Mouse (Mus musculus) fat pad, adult 2 months (tissue): ENCODE data around the gene Gmfb.
"Not testable (repeated sequence)": the region's sequence is repeated elsewhere in the genome, so short reads cannot be mapped to it uniquely, and the experiment has no call there.

Experiments used
- DNase-seq: peaks from one replicate; pipeline ENCODE4 v3.0.0-alpha.2; 2011; ENCODE audit warnings: low read depth, low spot score; ENCODE audit errors: extremely low read depth

Gene Gmfb

DNA sequence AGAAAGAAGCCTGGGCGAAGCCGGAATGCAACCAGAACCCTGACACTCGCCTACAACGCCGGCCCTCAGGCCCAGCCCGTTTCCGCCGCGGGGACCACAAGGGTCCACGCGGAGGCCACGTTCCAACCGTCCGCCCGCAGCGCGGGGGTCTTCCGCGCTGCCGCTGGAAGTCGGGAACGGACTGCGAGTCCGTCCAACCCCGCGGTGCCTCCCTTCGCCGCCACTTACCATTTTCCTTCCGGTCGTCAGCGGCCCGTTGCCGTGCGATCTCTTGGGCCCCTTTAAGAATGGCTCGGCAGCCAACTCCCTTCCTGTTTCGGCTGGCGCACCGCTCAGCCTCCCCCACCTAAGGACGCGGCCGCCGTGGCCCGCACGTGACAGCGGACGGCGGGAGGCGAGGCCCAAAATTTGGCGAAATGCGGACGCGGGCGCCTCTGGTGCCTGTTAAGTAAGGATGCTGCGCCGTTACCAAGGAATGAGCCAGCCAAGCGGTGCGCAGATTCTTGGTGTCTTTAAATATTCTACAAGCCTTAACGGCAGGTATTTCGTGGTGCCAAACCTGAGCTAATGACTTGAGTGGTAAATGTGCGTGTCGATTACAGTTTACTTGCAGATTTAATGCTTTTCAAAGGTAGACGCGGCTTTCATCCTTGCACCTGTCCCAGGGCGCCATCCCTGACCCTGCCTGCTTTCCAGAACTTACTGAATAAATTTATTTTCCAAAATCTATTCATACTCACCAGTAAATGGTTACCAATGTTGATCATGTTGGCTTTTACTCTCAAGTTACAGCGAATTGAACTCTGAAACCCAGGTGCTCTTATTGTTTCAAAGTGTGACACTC lies at the start of gene Gmfb:
TSS of gene Gmfb (minus strand) at position 370 of the 844 bp plus-strand sequence.
- DNase-seq: peak; percentile 28

DNA sequence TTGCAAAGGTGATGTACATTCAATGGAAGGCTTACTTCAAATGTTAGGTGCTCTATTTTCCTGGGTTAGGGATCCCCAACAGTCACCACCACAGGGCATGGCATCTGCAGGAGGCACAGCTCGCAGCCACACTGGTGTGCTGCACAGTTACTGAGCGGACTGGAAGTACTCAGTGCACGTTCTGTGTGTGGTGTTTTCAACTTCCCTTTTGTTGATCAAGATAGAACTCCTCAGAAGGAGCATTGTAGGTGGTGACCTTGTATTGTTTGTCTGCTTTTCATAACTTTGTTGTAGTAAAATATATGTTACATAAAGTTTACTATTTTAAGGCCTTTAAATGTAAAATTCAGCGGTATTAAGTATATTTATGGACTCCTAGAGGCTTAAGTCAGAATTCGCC lies 40.9 kb upstream of the Gmfb start:
- no peak for DNase-seq

DNA sequence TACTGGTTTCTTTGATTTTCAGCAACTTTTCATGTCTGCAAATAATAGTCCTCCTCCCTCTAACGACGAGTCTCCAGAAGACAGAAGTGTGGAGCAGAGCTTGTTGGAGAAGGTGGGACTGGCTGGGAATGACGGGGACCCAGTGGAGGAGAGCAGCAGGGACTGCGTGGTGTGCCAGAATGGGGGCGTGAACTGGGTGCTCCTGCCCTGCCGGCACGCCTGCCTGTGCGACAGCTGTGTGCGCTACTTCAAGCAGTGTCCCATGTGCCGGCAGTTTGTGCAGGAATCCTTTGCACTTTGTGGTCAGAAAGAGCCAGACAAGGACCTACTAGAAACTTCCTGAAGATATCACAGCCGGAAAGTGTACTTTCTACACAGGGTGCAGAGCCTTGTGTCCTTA lies 31.6 kb upstream of the Gmfb start:
- DNase-seq: no peak

DNA sequence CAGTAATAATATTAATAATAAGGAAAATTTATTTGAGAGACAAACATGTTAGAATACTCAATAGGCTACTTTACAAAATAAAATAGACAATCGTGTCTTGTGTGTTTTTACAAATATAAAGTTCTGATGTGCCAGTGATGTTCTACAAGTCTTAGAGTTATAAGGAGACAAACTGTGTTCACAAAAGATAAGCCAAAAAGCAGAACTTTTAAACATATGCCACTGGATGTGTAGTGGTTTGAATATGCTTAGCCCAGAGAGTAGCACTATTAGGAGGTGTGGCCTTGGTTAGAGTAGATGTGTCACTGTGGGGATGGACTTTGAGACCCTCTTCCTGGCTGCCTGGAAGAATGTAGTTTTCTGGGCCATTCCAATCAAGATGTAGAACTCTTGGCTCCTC lies 27.7 kb upstream of the Gmfb start:
- no peak for DNase-seq

DNA sequence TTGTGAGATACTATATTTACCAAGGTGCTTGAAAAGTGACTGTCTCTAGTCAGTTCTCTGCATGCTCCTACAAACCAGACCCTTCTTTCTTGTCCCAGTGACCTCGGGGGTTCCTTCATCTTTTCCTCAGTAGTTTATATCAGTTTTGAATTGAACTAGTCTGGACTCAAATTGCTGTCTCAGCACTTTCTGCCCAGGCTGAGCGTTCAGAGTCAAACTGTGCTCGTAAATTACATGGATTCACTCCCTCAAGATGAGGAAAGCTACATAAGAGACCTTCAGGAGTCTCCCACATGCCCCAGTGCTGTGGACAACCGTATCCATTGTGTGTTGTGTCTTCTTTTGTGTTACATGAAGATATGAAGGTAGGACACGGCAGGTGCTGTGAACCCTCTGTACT lies 26.7 kb upstream of the Gmfb start:
- DNase-seq: no peak

DNA sequence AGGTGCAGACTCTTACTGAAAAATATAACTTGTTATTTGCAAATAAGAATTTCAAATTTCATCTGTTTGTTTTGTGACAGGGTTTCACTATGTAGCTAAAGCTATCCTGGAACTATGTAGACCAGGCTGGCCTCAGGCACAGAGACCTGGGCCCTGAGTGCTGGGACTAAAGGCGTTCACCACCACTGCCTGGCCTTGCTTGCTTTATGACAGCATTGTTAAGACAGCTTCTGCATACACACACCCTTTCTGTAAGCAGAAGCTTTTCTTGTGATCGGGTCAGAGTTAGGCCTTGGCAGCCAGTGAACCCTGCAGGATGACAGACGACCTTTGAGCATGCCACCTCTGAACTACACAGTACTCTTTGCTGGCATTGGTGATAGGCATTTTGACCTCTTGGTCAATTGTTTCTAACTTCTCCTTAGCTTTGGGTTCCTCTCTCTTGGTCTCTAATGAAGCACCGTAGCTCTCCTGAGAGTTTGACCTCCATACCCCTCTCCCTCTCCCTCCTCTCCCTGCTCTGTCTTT lies 26.1 kb upstream of the Gmfb start:
- DNase-seq: no peak

DNA sequence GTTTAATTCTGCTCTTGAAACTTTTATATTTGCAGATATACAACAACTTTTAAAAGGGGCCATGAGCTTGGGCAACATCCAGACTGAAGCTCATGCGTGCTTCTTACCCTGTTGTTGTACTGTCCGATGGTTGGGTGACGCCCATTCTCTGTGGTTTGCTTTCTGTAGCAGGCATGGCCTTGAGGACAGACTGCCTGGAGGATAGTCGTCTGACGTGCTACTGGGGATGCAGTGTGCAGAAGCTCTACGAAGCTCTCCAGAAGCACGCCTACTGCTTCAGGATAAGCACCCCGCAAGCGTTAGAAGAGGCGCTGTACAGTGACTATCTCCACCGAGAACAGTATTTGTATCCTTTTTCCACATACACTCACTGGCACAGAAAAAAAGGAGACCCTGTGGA lies 23.7 kb upstream of the Gmfb start:
- no peak for DNase-seq

DNA sequence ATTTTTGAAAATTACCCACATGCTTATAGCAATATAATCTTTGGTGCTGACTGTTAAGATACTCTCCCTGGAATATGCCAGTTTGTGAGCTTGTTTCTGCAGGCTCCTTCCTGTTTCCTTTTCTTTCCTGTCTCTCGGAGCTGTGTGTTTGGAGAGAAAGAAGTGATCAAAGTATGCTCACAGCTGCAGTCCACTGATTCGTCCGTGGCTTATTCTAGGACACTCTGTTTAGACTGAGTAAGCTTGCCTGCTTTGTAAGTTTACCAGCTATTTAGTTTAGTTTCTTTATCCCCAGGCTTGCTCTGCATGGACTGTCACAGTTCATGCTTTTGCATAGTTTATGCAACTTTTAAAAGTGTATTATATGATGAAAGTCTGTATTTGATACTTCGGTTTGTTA lies 17.3 kb upstream of the Gmfb start:
- no peak for DNase-seq

DNA sequence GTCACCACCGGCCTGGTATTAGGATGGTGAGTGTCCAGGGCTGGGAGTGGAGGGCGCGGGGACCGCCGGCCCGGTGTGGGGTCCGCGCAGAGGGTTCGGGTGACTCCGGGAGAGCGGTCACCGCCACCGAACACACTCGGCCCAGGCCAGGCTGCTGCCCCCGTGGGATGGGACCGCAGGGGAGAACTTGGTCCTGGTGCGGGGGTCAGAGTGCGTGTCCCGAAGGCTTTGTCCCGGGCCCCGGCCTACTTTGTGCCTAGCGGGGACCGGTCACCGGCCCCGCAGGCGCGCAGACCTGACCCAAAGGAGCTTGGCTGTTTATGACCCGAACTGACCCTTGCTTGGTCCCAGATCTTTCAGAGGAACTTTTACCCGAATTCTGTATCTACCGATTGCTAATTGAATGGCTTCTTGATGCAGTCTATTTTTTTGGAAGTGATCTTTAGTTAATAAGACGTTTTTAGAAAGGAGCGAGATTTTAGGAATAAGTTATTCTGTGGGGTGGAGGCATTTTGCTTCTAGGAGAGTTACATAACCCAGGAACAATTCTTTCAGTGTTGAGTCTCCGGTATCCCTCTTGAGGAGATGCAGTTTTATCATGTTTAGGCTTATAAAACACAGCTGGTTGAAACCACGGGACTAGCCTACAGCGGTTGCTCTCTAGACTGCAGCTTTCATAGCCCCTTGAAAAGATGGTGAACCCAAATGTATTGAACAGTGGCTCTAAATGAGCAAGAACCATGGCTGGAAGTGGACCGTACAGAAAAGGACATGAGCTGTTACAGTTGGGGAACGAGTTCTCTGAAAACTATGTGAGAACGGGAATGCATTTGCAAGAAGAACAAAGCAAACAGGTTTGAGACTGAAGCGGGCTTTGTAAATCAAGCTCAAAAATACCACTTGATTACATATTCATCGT lies 10.6 kb upstream of the Gmfb start:
- DNase-seq: no peak

DNA sequence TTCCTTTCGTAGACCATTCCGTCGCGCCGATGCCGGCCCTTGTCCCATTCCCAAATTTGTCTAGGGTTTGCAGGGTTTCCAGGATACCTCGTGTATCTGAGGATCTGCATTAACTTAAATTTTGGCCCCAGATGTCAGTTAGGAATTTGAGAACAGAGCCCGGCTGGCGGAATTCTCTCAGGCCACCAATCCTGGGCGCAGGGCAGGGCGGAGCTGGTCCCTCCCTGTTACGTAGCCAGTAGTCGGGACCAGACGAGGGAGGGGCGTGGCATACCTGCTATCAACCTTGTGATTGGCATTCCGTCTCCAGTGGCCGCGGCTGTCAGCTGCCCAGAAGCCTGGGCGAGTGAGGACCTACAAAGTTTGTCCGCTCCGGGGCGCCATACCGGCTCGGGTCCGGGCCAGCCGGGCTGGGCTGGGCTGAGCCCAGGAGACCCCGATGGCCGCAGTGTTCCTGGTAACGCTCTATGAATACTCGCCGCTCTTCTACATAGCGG lies 9.8 kb upstream of the Gmfb start, which contains the start of gene Cgrrf1:
TSS of gene Cgrrf1 (plus strand) at position 289 of the 497 bp plus-strand sequence.
- peak; percentile 58 for DNase-seq

DNA sequence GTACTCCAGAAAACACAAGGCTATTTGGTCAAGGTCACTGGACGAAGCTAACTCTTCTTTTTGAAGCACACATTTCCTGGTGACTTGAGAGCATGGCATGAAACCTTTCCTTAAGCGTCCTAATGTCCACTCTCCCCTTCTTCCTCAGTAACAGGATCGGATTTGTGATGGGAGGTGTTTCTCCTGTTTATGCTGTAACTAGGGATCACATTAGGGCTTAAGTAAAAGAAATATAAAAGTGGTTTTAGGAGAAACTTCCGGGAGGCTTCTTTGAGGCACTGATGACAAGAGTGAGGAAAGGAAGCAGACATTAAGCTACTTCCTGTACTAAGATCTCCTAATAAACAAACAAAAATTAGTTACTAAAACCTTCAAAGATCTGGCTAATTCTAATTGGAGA lies 9.3 kb upstream of the Gmfb start:
- DNase-seq: no peak

DNA sequence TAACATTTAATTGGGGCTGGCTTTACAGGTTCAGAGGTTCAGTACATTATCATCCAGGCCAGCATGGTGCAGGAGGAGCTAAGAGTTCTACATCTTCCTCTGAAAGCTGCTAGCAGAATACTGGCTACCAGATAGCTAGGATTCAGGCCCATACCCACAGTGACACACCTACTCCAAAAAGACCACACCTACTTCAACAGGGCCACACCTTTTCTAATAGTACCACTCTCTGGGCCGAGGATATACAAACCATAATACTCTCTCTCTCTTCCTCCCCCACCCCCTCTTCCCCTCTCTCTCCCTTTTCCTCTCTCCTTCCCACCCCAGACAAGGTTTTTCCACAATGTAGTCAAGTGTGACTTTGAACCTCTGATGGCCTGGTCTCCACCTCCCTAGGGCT lies 5.4 kb upstream of the Gmfb start:
- no peak for DNase-seq

DNA sequence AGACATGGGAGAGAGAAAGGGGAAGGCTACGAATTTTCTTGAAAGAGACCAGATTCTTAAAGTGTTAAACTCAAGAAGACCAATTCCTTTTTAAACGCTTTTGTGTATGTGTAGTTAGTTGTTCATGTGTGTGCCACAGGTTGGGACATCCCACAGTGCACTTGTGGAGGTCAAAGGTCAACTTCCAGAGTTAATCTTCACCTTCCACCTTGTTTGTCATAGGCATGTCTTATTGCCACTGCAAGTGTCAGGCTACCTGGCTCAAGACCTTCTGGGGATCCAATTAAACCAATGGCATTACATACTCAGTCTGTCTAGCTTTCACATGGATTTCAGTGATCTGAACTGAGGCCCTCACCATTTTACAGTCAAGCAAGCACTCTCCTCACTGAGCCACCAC lies 2.0 kb upstream of the Gmfb start:
- DNase-seq: no peak

DNA sequence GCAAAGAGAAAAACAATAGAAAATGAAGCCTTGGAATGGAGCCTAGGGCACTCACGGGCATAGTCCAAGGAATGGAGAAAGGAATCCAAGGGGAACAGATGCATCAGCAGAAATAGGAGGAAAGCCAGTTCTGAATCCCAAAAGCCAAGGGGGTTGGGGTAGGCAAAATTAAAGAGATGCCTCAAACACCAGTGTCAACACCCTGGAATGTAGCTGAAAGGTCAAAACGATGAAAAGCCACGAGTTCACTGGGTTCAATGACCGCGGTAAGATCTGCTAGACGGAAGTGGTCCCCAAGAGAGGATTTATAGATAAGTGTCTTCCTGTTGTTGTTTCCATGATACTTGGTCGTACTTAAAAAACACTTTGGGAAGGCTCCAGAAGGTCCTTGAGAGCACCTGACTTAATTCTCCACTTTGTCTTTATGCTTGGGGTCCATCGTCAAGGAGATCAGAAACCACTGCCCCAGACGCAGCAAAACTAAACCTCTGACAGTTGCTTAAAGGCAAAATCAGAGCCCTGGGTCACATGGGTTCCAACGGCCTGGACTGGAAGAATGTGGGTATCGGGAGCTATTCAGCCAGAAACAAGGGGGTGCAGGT lies 670 bp downstream of the Gmfb start:
- no peak for DNase-seq

DNA sequence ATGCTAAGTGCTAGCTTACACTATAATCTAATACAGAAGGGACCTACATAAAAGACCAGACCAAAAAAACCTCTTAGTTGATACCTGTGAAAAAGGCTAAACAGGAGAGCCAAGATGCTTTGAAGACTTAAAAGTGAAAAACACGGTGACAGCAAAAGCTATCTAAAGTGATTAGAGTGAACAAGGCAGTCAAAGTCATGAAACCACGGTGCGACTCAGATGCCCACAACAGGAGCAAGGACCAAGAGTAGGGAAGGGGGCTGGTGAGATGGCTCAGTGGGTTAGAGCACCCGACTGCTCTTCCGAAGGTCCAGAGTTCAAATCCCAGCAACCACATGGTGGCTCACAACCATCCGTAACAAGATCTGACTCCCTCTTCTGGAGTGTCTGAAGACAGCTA lies 2.1 kb downstream of the Gmfb start:
- DNase-seq: not testable (repeated sequence)

DNA sequence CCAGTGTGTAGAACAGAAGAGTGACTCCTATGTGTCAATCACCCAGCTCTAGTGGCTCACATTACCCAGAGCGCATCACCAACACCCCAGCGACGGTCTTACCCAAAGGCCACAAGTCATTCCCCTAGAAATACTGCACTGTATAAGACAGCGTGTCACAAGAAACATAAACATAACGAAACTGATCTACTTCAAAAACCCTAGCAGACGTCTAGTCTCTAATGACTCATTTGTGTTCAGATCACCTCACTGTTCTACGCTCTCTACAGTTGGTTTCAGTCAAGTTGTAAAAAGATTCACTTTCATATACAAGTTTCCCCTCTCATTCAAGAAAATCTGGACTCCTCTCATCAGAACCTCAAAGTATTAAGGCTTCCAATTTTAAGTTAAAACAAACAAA lies 3.3 kb downstream of the Gmfb start:
- no peak for DNase-seq

DNA sequence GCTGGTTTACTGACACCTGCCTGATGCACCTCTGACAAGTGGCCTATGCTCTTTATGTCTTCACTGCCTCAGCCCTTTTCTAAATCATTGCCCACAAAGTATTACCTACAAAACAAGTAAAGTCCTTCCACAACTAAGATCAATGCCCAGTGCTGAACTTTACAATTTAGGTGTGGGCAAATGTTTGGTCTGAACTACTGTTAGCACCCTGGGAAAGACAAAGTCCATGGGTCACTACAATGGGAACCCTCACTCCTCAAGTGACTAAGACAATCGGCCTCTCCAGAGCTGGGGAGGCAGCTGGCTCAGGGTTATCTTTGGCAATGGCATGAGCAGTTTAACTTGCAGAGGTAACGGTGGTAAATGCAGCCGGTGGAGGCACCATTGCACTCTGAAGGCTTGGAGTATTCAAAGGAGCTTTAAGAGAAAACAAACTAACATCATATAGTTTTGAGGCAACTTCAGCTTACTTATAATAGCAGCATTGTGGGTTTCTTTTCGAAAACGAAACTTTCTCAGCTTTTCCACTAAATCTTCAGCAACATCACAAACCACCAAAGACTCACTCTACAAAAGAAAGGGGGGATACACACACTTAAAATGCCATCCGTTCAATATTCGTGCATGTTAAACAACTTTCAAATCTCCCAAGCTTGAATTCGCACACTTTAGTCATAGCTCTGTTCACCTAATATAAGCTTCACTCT lies 5.0 kb downstream of the Gmfb start:
- no peak for DNase-seq

DNA sequence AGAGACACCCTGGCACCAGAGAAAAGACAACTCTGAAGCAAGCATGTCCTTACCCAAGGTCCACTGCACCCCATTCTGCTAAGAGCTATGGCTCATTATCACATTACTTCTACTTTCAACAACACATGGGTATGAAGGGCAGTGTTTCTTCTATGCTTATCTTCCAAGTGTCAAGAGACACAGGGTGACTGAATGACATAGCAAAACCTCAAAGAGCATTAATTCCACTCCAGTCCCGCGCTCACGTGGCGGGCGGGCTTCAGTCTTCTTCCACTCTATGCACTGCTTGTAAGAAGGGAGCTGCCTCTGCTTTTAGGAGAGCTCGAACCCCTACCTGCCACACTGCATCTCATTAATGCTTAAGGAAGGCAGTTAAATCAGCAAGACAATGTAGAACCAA lies 6.4 kb downstream of the Gmfb start:
- DNase-seq: no peak

DNA sequence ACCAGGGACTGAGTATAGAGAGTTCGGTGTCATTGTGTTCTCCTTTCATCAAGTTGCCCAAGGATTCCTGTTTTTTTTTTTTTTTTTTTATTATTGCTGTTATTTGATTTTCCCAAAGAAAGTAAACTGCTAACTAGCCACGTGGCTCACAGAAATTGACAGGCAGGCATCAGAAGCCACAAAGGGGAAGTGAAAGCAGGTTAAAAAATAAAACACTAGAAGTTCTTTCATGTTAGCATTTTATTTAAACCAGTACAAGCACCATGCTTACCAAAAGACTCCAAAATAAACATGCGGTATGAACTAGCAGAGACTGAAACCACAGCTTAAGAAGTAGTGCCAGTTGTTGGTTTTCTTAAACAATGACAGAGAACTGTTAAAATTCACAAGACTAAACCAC lies 14.1 kb downstream of the Gmfb start:
- DNase-seq: no peak

DNA sequence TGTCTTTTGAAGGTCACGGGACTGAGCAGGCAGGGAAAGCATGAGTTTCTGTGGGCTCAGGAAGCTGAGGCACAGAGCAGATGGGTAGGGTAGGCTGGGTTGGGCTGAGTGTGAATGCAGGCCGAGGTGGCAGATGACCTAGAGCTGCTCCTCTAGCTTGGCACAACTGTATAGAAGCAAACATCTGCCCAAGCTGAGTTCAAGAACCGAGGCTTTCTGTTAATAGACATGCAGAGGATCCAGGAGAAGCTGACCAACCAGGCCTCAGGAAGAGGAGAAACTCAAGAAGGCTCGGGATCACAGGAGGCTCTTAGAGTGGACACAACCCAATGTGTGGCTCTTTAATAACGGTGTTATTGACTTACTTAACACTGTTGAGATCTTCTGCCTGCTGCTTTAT lies 15.9 kb downstream of the Gmfb start:
- DNase-seq: no peak

DNA sequence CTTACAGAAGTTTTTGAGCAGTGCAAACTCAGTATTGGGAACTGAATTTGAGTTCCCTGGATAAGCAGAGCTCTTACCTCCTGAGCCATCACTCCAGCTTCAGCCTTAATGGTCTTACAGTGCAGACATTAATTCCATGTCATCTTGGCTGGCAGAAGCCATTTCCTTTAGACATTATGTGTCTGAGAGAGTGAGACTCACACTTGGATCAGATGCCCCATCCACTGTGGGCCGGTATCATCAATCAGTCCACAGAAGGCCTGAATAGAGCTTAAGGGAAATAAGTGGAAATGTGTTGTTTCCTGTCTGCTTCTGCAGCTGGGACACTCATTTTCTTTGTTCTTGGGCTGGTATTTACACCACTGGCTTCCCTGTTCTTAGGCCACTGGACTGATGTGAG lies 18.3 kb downstream of the Gmfb start:
- no peak for DNase-seq
